In the genomic region with DNA sequence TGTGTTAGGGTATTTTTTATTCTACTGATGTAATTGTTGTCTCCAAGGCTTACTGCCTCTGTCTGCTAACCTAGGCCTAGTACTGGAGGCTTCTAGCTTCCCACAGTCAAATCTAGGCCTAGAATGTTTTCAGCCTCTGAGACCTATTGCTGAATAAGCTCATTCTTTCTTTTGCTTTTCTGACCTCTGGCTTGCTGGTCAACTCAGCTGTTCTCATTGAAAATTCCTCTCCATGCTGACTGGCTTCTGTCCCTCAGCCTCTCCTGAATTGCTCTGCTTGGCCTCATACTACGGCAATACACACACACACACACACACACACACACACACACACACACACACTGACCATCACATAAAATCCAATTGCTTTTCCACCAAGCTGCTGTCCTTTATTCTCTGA, we compare ENCODE assay signal across 16 mouse cellular contexts. TPM values are rescaled to one million over a fixed set of nuclear protein-coding genes. Genes with fewer than 3 reads are reported as not detected.
"Had no signal": no experiment of that assay in that cellular context is flagged by ENCODE, and none has a peak within 500 bp of the region (broad histone marks: within the 10 kb centered on the region; RNA-seq: fewer than 3 reads in every experiment).

No protein-coding gene starts in this region.

- H3K9me3 ChIP-seq: limb, embryonic 13.5 days; midbrain, embryonic 10.5 days; neural tube, embryonic 15.5 days had no signal

- H3K36me3 ChIP-seq: limb, embryonic 13.5 days; midbrain, embryonic 10.5 days; neural tube, embryonic 15.5 days had no signal

- H3K4me2 ChIP-seq: limb, embryonic 13.5 days; neural tube, embryonic 15.5 days had no signal

- DNase-seq: layer of hippocampus, adult 9-11 months; left cerebral cortex, postnatal 4 days; lung, adult 18-20 months; lung, postnatal 4 days; midbrain, embryonic 14.5 days; thymus, adult 18-20 months; thymus, postnatal 14 days had no signal

- H3K9ac ChIP-seq: limb, embryonic 13.5 days; liver, embryonic 14.5 days; neural tube, embryonic 15.5 days had no signal

- H3K4me1 ChIP-seq: limb, embryonic 13.5 days; midbrain, embryonic 10.5 days; neural tube, embryonic 15.5 days had no signal

- ATAC-seq: intestine, embryonic 16.5 days had no signal

- H3K27me3 ChIP-seq: limb, embryonic 13.5 days; neural tube, embryonic 15.5 days had no signal

- H3K4me3 ChIP-seq: limb, embryonic 13.5 days; midbrain, embryonic 10.5 days; myocyte; neural tube, embryonic 15.5 days had no signal

- H3K27ac ChIP-seq: limb, embryonic 13.5 days; liver, embryonic 14.5 days; midbrain, embryonic 10.5 days; neural tube, embryonic 15.5 days had no signal

RNA-seq across cellular contexts. Expression of a gene that starts 57.0 kb away (rescaled TPM):
- total RNA-seq: liver, adult 2 months; megakaryocyte, adult 5-6 weeks had no signal
- polyA plus RNA-seq: limb, embryonic 13.5 days; liver, adult 2 months; midbrain, embryonic 10.5 days; neural tube, embryonic 11.5 days had no signal
